Mouse (Mus musculus) lung, postnatal 0 days (tissue): ENCODE data around the gene Zfp385b.

Experiments
- CTCF ChIP-seq: IDR thresholded peaks from 2 replicates; pipeline ENCODE4 v1.5.1; 2016; ENCODE audit warnings: antibody characterized with exemption, mild to moderate bottlenecking
- EP300 ChIP-seq: IDR thresholded peaks from 2 replicates; pipeline ENCODE4 v1.6.1; 2016; ENCODE audit warnings: antibody characterized with exemption, mild to moderate bottlenecking, control low read depth

- TF ChIP-seq CTCF (no peak), EP300 (no peak)
Measured at GRCm38 (mm10) chr2:77777047-77777686, 42.3 kb downstream of the Zfp385b start.
